Mouse (Mus musculus): ENCODE data around the gene Cadps2.

GRCm38 (mm10) chr6:23758249-23758648, 81.0 kb downstream of the Cadps2 start:
- TF ChIP-seq CTCF (IDR thresholded peaks at IDR 0.05; ENCODE audit: control insufficient read depth, insufficient read depth, low read length) (no peak), POLR2A (IDR thresholded peaks at IDR 0.05; ENCODE audit: borderline replicate concordance, control insufficient read depth, low read depth, low read length) (no peak)
